In genomic region chr2:180220165-180220564, GRCm38 (mm10) we compare ENCODE assay signal across 14 mouse cellular contexts. TPM values are rescaled to one million over a fixed set of nuclear protein-coding genes. Genes with fewer than 3 reads are reported as not detected.
DNase-seq lines count a peak whose midpoint lies in the region; ATAC-seq lines count a peak whose summit lies in the region.
"Had no signal": no experiment of that assay in that cellular context is flagged by ENCODE, and none has a peak within 500 bp of the region (broad histone marks: within the 10 kb centered on the region; RNA-seq: fewer than 3 reads in every experiment).

No protein-coding gene starts in this region.

- no peak for ATAC-seq in heart, embryonic 15.5 days (replicated peaks; ENCODE audit: insufficient number of reproducible peaks, insufficient read depth, low FRiP score, low read depth)
- no peak for ATAC-seq in kidney, embryonic 16.5 days (ENCODE audit: low FRiP score, low TSS enrichment)
- no peak for ATAC-seq in megakaryocyte-erythroid progenitor cell, adult 5-6 weeks (replicated peaks; ENCODE audit: low FRiP score, low TSS enrichment, poor library complexity, severe bottlenecking)
- ATAC-seq: forebrain, embryonic 16.5 days had no signal

- H3K36me3 ChIP-seq in heart, embryonic 15.5 days = no peaks in the 10 kb centered on the region
- H3K36me3 ChIP-seq in kidney, embryonic 16.5 days (ENCODE audit: insufficient read depth, low read length) = 0 out of 2 replicates have a peak, but pooled peaks cover 2% of the 10 kb centered on the region
- H3K36me3 ChIP-seq: embryonic facial prominence, embryonic 13.5 days; liver, embryonic 13.5 days; neural tube, embryonic 15.5 days had no signal

- peaks cover 74% of the 10 kb centered on the region for H3K4me1 ChIP-seq in heart, embryonic 15.5 days (replicated peaks)
- peaks cover 54% of the 10 kb centered on the region for H3K4me1 ChIP-seq in brown adipose tissue, adult 24 weeks (ENCODE audit: control insufficient read depth, insufficient read depth, insufficient read length, low read length)
- peaks cover 74% of the 10 kb centered on the region for H3K4me1 ChIP-seq in kidney, embryonic 16.5 days (ENCODE audit: insufficient read depth, low read length)

- no peak overlapping the region for H3K4me2 ChIP-seq in heart, embryonic 15.5 days
- H3K4me2 ChIP-seq in kidney, embryonic 16.5 days (replicated peaks; ENCODE audit: low read depth, low read length) = no peak overlapping the region
- H3K4me2 ChIP-seq: embryonic facial prominence, embryonic 13.5 days; liver, embryonic 13.5 days; neural tube, embryonic 15.5 days had no signal

- H3K27ac ChIP-seq in heart, embryonic 15.5 days = 0 out of 2 replicates have a peak overlapping the region, but pooled peaks have one; percentile 59
- peak overlapping the region; percentile 95 for H3K27ac ChIP-seq in brown adipose tissue, adult 24 weeks (replicated peaks; ENCODE audit: low read depth, low read length)
- peak overlapping the region; percentile 84 for H3K27ac ChIP-seq in kidney, embryonic 16.5 days (ENCODE audit: low read length)
- H3K27ac ChIP-seq: embryonic facial prominence, embryonic 13.5 days; liver, embryonic 13.5 days; neural tube, embryonic 15.5 days had no signal

- no peak overlapping the region for H3K4me3 ChIP-seq in heart, embryonic 15.5 days
- no peak overlapping the region for H3K4me3 ChIP-seq in brown adipose tissue, adult 24 weeks (ENCODE audit: insufficient read depth, low read depth, low read length)
- H3K4me3 ChIP-seq in kidney, embryonic 16.5 days (ENCODE audit: low read length) = no peak overlapping the region
- H3K4me3 ChIP-seq: embryonic facial prominence, embryonic 13.5 days; liver, embryonic 13.5 days; neural tube, embryonic 15.5 days had no signal

- 67% methylated on average over 9 of the region's 9 CpGs for WGBS in heart, embryonic 15.5 days
- 57% methylated on average over 9 of the region's 9 CpGs for WGBS in kidney, embryonic 16.5 days

- no peak overlapping the region for H3K9ac ChIP-seq in heart, embryonic 15.5 days
- H3K9ac ChIP-seq in kidney, embryonic 16.5 days (replicated peaks; ENCODE audit: low read length) = 0 out of 2 replicates have a peak overlapping the region, but pooled peaks have one; percentile 20
- H3K9ac ChIP-seq: embryonic facial prominence, embryonic 13.5 days; liver, embryonic 13.5 days; neural tube, embryonic 15.5 days had no signal

- DNase-seq in heart, postnatal 14 days = no peak
- peak; percentile 56 for DNase-seq in lung, postnatal 10 days
- DNase-seq in adrenal gland, adult 2 months = no peak
- DNase-seq in embryo, embryonic 11 days = no peak
- DNase-seq: cerebellum, adult 8-10 months; layer of hippocampus, adult 9-11 months; liver, embryonic 13.5 days had no signal

- intact Hi-C loops in heart, postnatal 14 days (cut with DNase I) = no loop called here

- no peaks in the 10 kb centered on the region for H3K9me3 ChIP-seq in heart, embryonic 15.5 days (replicated peaks)
- H3K9me3 ChIP-seq in kidney, embryonic 16.5 days (ENCODE audit: low read length) = no peaks in the 10 kb centered on the region
- H3K9me3 ChIP-seq: embryonic facial prominence, embryonic 13.5 days; liver, embryonic 13.5 days; neural tube, embryonic 15.5 days had no signal

- H3K27me3 ChIP-seq in heart, embryonic 15.5 days = peaks cover 5% of the 10 kb centered on the region; the same call in 1 of the 2 replicates
- H3K27me3 ChIP-seq in kidney, embryonic 16.5 days (ENCODE audit: insufficient read depth, low read length) = peaks cover 12% of the 10 kb centered on the region; the same call in 1 of the 2 replicates

RNA-seq across cellular contexts. Expression of gene Lama5, which starts 5.5 kb away (rescaled TPM):
- 21.9 and 29.1 TPM in 2 replicates for polyA plus RNA-seq in heart, embryonic 15.5 days (2015; fragmentation: Nextera tagmentation; extraction: Ambion mirVana)
- total RNA-seq in heart, postnatal 14 days (2021) = 10 to 100 TPM; 43.1 to 63.7 TPM
- 3.2 and 7.3 TPM in 2 replicates for polyA plus RNA-seq in brown adipose tissue, adult 24 weeks (2012; ENCODE audit: insufficient read depth, insufficient read length, missing spikeins)
- polyA plus RNA-seq in kidney, embryonic 16.5 days (2015; fragmentation: Nextera tagmentation; extraction: Ambion mirVana) = 53.1 and 57.4 TPM in 2 replicates
- 0.04 and 0.25 TPM in 2 replicates for total RNA-seq in megakaryocyte-erythroid progenitor cell, adult 5-6 weeks (2014; fragmentation: Nextera tagmentation)
- total RNA-seq in megakaryocyte-erythroid progenitor cell, adult 5-6 weeks (2017) = 0.05 TPM in 1 of 2 replicates, not detected in the other
- total RNA-seq in adrenal gland, adult 2 months (2021) = 10 to 100 TPM; 30.7 to 35.0 TPM
- polyA plus RNA-seq in adrenal gland, adult 2 months (2012; rRNA removed) = 41.7 and 48.7 TPM in 2 replicates

RNA-seq across cellular contexts. Expression of gene Rps21, which starts 37.0 kb away (rescaled TPM):
- 259 and 352 TPM in 2 replicates for polyA plus RNA-seq in heart, embryonic 15.5 days (2015; fragmentation: Nextera tagmentation; extraction: Ambion mirVana)
- 100 to 1,000 TPM; 460 to 507 TPM for total RNA-seq in heart, postnatal 14 days (2021)
- 875 and 1,284 TPM in 2 replicates for polyA plus RNA-seq in brown adipose tissue, adult 24 weeks (2012; ENCODE audit: insufficient read depth, insufficient read length, missing spikeins)
- 435 and 485 TPM in 2 replicates for polyA plus RNA-seq in kidney, embryonic 16.5 days (2015; fragmentation: Nextera tagmentation; extraction: Ambion mirVana)
- total RNA-seq in megakaryocyte-erythroid progenitor cell, adult 5-6 weeks (2014; fragmentation: Nextera tagmentation) = 3,693 and 4,041 TPM in 2 replicates
- total RNA-seq in megakaryocyte-erythroid progenitor cell, adult 5-6 weeks (2017) = 2,831 and 3,324 TPM in 2 replicates
- total RNA-seq in adrenal gland, adult 2 months (2021) = 100 to 1,000 TPM; 380 to 873 TPM
- 1,054 and 1,398 TPM in 2 replicates for polyA plus RNA-seq in adrenal gland, adult 2 months (2012; rRNA removed)

RNA-seq across cellular contexts. Expression of gene Adrm1, which starts 48.9 kb away (rescaled TPM):
- polyA plus RNA-seq in heart, embryonic 15.5 days (2015; fragmentation: Nextera tagmentation; extraction: Ambion mirVana) = 123 and 139 TPM in 2 replicates
- 10 to 100 TPM; 87.1 to 95.9 TPM for total RNA-seq in heart, postnatal 14 days (2021)
- 65.9 and 105 TPM in 2 replicates for polyA plus RNA-seq in brown adipose tissue, adult 24 weeks (2012; ENCODE audit: insufficient read depth, insufficient read length, missing spikeins)
- 200 and 208 TPM in 2 replicates for polyA plus RNA-seq in kidney, embryonic 16.5 days (2015; fragmentation: Nextera tagmentation; extraction: Ambion mirVana)
- total RNA-seq in megakaryocyte-erythroid progenitor cell, adult 5-6 weeks (2014; fragmentation: Nextera tagmentation) = 143 and 144 TPM in 2 replicates
- 51.7 and 76.2 TPM in 2 replicates for total RNA-seq in megakaryocyte-erythroid progenitor cell, adult 5-6 weeks (2017)
- total RNA-seq in adrenal gland, adult 2 months (2021) = 100 to 1,000 TPM; 152 to 183 TPM
- polyA plus RNA-seq in adrenal gland, adult 2 months (2012; rRNA removed) = 280 and 296 TPM in 2 replicates

RNA-seq across cellular contexts. Expression of gene Cables2, which starts 53.1 kb away (rescaled TPM):
- 8.4 and 10.5 TPM in 2 replicates for polyA plus RNA-seq in heart, embryonic 15.5 days (2015; fragmentation: Nextera tagmentation; extraction: Ambion mirVana)
- 10 to 100 TPM; 14.3 to 14.6 TPM for total RNA-seq in heart, postnatal 14 days (2021)
- polyA plus RNA-seq in brown adipose tissue, adult 24 weeks (2012; ENCODE audit: insufficient read depth, insufficient read length, missing spikeins) = 4.6 and 5.1 TPM in 2 replicates
- polyA plus RNA-seq in kidney, embryonic 16.5 days (2015; fragmentation: Nextera tagmentation; extraction: Ambion mirVana) = 6.7 and 11.2 TPM in 2 replicates
- 13.8 and 14.4 TPM in 2 replicates for total RNA-seq in megakaryocyte-erythroid progenitor cell, adult 5-6 weeks (2014; fragmentation: Nextera tagmentation)
- 7.4 and 20.8 TPM in 2 replicates for total RNA-seq in megakaryocyte-erythroid progenitor cell, adult 5-6 weeks (2017)
- 10 to 100 TPM; 13.1 to 14.7 TPM for total RNA-seq in adrenal gland, adult 2 months (2021)
- 19.4 and 28.8 TPM in 2 replicates for polyA plus RNA-seq in adrenal gland, adult 2 months (2012; rRNA removed)
